Mouse (Mus musculus) embryonic facial prominence, embryonic 15.5 days (tissue): ENCODE results near the gene Itgam. TPM values are rescaled to one million over a fixed set of nuclear protein-coding genes. Genes with fewer than 3 reads are reported as not detected.
"Not testable (repeated sequence)": the region's sequence is repeated elsewhere in the genome, so short reads cannot be mapped to it uniquely, and the experiment has no call there.

Experiments used
- ATAC-seq: fragments of 200-750 bp; cut with Nextera tagmentation; 2 replicates; pipeline ENCODE4 v1.8.0; 2017; ENCODE audit warnings: low read depth, moderate TSS enrichment; ENCODE audit not compliant: insufficient number of reproducible peaks, low FRiP score, low TSS enrichment
- H3K27ac ChIP-seq: fragments of 300-500 bp; sonication (generic); replicated peaks from 2 replicates; pipeline ENCODE4 v1.5.1; 2015; ENCODE audit warnings: mild to moderate bottlenecking, inconsistent platforms
- H3K27me3 ChIP-seq: fragments of 300-500 bp; sonication (generic); 2 replicates; pipeline ENCODE4 v1.6.1; 2015; ENCODE audit warnings: inconsistent platforms
- H3K36me3 ChIP-seq: fragments of 300-500 bp; sonication (generic); 2 replicates; pipeline ENCODE4 v1.6.1; 2015; ENCODE audit warnings: mild to moderate bottlenecking, inconsistent platforms
- H3K4me1 ChIP-seq: fragments of 300-500 bp; sonication (generic); 2 replicates; pipeline ENCODE4 v1.6.1; 2015; ENCODE audit warnings: inconsistent platforms
- H3K4me2 ChIP-seq: fragments of 300-500 bp; sonication (generic); replicated peaks from 2 replicates; pipeline ENCODE4 v1.6.1; 2015; ENCODE audit warnings: mild to moderate bottlenecking, inconsistent platforms
- H3K4me3 ChIP-seq: fragments of 300-500 bp; sonication (generic); replicated peaks from 2 replicates; pipeline ENCODE4 v1.5.1; 2015; ENCODE audit warnings: mild to moderate bottlenecking, inconsistent platforms
- H3K9ac ChIP-seq: fragments of 300-500 bp; sonication (generic); 2 replicates; pipeline ENCODE4 v1.6.1; 2015; ENCODE audit warnings: inconsistent platforms
- H3K9me3 ChIP-seq: fragments of 300-500 bp; sonication (generic); replicated peaks from 2 replicates; pipeline ENCODE4 v1.6.1; 2016; ENCODE audit warnings: inconsistent platforms
- WGBS: fragments of 180-500 bp; shearing (Covaris S2); methylation state at CpG from one replicate; pipeline ENCODE4 v1.1.7; 2015; 5-methylcytosine and 5-hydroxymethylcytosine counted together
- polyA plus RNA-seq: library from polyadenylated mRNA; unstranded; fragments of >200 nt; fragmentation: Nextera tagmentation; extraction: Ambion mirVana; gene quantifications from 2 replicates; pipeline ENCODE4 v1.2.1, GENCODE M21; 2015

Itgam gene
- 1.6 and 1.8 TPM in 2 replicates for polyA plus RNA-seq

DNA sequence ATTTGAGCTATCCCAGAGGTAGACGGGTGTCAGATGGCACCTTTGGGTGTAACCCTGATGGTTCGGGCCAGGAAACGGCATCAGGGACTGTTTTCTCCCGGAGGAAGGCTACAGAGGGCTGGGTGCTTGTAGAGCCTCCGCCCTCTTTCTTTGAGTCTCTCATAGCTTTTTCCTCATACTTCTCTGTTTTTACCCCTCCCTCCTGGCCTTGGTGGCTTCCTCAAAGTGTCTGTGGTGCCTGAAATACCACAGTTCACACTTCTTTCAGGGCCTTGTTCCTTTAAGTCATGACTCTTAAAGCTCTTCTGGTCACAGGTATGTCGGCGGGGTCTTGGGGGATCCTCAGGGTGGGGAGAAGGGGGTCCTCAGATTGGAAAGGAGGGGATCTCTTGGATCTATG is at the start of gene Itgam, which contains the start of gene Gm49368:
Itgam (plus strand) TSS at position 185 of the 400 bp plus-strand sequence.
Gm49368 (plus strand) TSS at position 228 of the 400 bp plus-strand sequence.
- no peak for ATAC-seq
- no peak within 1 kb of the TSS for H3K9ac ChIP-seq
- H3K27me3 ChIP-seq: no peaks in the 10 kb centered on the region
- no peaks in the 10 kb centered on the region for H3K9me3 ChIP-seq
- H3K4me2 ChIP-seq: no peak within 1 kb of the TSS
- no peaks in the 10 kb centered on the region for H3K4me1 ChIP-seq
- no peak within 1 kb of the TSS for H3K27ac ChIP-seq
- WGBS: 84% methylated on average over 7 of the region's 7 CpGs
- no peaks in the 10 kb centered on the region for H3K36me3 ChIP-seq
- H3K4me3 ChIP-seq: no peak within 1 kb of the TSS

DNA sequence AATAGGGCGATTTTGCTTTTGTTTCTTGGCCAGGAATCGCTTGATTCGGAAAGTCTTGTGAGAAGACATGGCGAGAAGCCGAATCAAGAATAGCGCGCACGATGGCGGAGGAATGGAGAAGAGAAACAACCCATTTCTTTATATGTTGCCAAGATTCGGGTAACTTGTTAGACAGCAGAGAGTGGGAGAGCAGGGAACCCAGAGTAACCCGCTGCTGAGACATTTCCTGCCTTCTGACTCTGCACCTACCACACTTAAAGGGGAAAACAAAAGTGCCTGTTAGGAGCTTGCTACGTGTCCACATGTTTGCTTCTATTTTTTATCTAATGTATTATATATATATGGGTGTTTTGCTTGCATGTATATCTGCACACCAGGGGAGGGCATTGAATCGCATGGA is 49.3 kb upstream of the Itgam start:
- Histone ChIP-seq H3K4me2 (no peak overlapping the region), H3K27me3 (no peaks in the 10 kb centered on the region), H3K9me3 (no peaks in the 10 kb centered on the region), H3K4me1 (no peaks in the 10 kb centered on the region), H3K36me3 (no peaks in the 10 kb centered on the region), H3K4me3 (no peak overlapping the region), H3K9ac (no peak overlapping the region), H3K27ac (no peak overlapping the region)
- no peak for ATAC-seq
- 90% methylated on average over 13 of the region's 13 CpGs for WGBS

DNA sequence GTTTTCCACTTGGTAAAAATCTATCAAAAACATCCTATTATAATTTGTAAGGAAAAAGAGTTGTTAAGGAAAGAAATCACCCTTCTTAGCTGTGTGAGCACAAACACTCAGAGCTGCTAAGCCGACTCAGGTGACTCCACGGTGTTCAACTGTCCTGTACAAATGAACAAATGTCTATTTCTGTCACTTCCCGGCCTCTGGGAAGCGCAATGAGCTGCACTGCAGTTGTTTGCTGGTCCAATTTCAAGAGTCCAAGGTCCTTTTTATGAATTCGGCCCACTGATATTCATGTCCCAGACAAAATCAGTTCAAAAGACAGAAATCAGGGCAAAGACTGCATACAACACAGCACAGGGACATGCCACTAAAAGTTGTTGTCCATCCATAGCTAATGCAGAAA is 46.3 kb upstream of the Itgam start:
- H3K4me2 ChIP-seq, H3K36me3 ChIP-seq, H3K4me1 ChIP-seq, H3K27ac ChIP-seq, H3K9ac ChIP-seq, ATAC-seq, H3K9me3 ChIP-seq, H3K27me3 ChIP-seq, H3K4me3 ChIP-seq: not testable (repeated sequence)
- WGBS: 66% methylated on average over 5 of the region's 5 CpGs

DNA sequence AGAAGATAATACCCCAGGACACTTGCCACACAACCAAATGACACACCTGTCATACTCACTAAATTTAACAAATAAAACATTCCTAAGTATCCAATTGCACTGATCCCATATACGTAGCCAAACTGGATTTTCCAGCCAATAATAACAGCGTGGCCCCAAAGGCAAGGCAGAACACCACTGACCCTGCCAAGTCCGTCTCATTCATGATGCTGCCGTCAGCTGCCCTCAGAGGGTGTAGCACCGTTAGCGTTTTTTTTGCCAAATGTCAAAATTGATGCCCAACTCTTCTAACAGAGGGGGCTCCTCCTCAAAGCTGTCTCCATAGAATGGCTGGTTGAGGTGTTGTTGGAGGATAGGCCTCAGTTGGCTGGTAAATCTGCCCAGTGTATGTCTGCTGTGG is 45.8 kb upstream of the Itgam start:
- no peaks in the 10 kb centered on the region for H3K9me3 ChIP-seq
- H3K27me3 ChIP-seq: no peaks in the 10 kb centered on the region
- H3K36me3 ChIP-seq: no peaks in the 10 kb centered on the region
- WGBS: 61% methylated on average over 6 of the region's 6 CpGs
- H3K4me2 ChIP-seq: no peak overlapping the region
- H3K4me1 ChIP-seq: no peaks in the 10 kb centered on the region
- H3K27ac ChIP-seq: no peak overlapping the region
- no peak overlapping the region for H3K9ac ChIP-seq
- H3K4me3 ChIP-seq: no peak overlapping the region
- no peak for ATAC-seq

DNA sequence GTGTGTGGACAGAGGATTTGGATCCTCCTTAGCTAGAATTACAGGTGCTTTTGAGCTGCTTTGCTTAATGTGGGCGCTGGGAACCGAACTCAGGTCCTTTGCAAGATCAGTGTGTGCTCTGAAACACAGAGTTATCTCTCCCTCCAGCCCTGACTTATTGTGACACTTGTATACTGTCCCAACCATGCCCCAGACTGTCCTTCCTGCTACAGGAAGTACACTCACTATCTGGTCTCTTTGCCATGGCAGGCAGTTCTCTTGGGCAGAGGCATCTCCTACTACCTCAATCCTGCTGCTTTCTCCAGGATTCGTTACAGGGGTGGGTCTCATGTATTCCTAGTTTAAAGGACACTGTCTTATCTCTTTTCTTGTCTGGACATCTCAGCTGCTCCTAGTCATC is 44.2 kb upstream of the Itgam start:
- ATAC-seq: no peak
- Histone ChIP-seq H3K27me3 (no peaks in the 10 kb centered on the region), H3K36me3 (no peaks in the 10 kb centered on the region), H3K27ac (no peak overlapping the region), H3K9ac (no peak overlapping the region), H3K9me3 (no peaks in the 10 kb centered on the region), H3K4me2 (no peak overlapping the region), H3K4me3 (no peak overlapping the region), H3K4me1 (no peaks in the 10 kb centered on the region)
- WGBS: 86% methylated on average over 3 of the region's 3 CpGs

DNA sequence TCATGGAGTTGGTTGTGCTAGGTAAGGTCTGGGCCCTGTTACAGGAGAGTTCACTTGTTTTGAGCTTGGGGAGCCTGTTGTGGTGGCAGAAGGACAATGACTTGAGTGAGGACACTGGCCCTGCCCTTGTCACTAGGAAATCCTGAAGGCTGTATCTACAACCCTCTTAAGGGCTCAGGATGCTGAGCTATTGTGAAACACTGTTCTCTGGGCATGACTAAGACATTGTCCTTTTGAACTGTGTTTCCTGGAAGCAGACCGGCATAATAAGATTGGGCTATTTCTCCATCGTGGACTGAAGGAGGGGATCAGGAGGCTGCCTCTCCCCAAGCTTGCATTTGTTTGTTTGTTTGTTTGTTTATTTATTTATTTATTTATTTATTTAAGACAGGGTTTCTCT is 43.3 kb upstream of the Itgam start:
- H3K9me3 ChIP-seq: no peaks in the 10 kb centered on the region
- H3K4me2 ChIP-seq: no peak overlapping the region
- no peak overlapping the region for H3K4me3 ChIP-seq
- H3K4me1 ChIP-seq: no peaks in the 10 kb centered on the region
- no peak overlapping the region for H3K9ac ChIP-seq
- H3K27ac ChIP-seq: no peak overlapping the region
- H3K36me3 ChIP-seq: no peaks in the 10 kb centered on the region
- H3K27me3 ChIP-seq: no peaks in the 10 kb centered on the region
- WGBS: 80% methylated on average over 2 of the region's 2 CpGs
- no peak for ATAC-seq

DNA sequence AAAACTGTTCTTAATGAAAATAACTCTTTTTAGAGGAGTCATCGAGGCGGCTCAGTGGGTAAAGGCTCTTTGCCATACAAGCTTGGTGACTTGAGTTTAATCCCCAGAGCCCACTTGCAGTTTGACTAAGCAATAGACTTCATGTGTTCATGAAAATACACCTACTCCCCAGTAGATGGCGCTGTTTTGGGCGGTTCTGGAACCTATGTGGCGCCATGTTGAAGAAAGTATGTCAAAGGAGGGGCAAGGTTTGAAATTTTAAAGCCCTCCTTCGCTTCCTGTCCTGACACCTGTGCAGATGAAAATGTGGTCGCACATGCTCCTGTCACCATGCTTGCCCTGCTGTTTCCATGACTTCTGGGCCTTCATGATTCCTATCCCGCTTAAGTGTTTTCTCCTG is 39.5 kb upstream of the Itgam start:
- no peaks in the 10 kb centered on the region for H3K9me3 ChIP-seq
- no peak overlapping the region for H3K9ac ChIP-seq
- no peaks in the 10 kb centered on the region for H3K27me3 ChIP-seq
- H3K27ac ChIP-seq: no peak overlapping the region
- no peaks in the 10 kb centered on the region for H3K36me3 ChIP-seq
- H3K4me3 ChIP-seq: no peak overlapping the region
- WGBS: 60% methylated on average over 8 of the region's 8 CpGs
- no peak overlapping the region for H3K4me2 ChIP-seq
- no peak for ATAC-seq
- no peaks in the 10 kb centered on the region for H3K4me1 ChIP-seq

DNA sequence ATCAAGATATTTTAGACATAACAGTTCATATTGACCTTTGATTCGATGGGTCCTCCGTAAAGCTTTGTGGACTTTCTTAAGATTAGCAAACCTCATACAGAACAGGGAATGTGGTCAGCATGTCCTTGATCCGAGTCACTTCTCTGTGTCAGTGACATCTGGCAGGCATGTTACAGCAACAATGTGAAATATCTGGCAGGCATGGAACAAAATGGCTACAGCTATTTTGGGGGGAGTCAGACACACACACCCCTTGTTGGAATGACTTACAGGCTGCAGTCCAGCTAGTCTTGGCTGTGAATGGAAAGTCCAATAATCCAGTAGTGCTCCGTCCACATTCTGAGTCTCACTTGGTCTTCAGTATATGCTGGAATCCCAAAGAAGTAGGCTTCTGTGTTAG is 38.9 kb upstream of the Itgam start:
- WGBS: 81% methylated on average over 4 of the region's 4 CpGs

DNA sequence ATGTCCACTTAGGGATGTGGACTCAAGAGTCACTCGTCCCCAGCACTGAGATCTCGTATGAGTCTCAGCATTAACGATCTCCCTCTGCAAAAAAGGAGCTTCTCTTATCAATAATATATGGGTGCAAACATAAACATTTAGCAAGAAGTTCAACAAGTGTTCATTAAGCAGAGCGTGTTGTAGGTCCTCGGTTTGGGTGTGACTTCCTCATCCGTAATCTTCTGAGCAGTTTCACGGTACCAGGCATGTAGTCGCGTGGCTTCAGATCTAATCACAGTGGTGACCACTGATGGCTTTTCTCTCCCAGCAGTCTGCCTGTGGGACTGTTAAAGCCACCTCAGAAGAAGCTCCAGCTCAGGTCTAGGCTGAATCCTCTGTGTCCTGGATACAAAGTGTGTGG is 38.1 kb upstream of the Itgam start:
- Histone ChIP-seq H3K9ac (no peak overlapping the region), H3K27me3 (no peaks in the 10 kb centered on the region), H3K9me3 (no peaks in the 10 kb centered on the region), H3K4me1 (no peaks in the 10 kb centered on the region), H3K36me3 (no peaks in the 10 kb centered on the region), H3K27ac (no peak overlapping the region), H3K4me2 (no peak overlapping the region), H3K4me3 (no peak overlapping the region)
- ATAC-seq: no peak
- 90% methylated on average over 9 of the region's 9 CpGs for WGBS

More for the DNA sequence above, 38.9 kb upstream of the Itgam start:
- Histone ChIP-seq H3K4me3 (no peak overlapping the region), H3K36me3 (no peaks in the 10 kb centered on the region), H3K4me1 (no peaks in the 10 kb centered on the region), H3K4me2 (no peak overlapping the region), H3K9me3 (no peaks in the 10 kb centered on the region), H3K27ac (no peak overlapping the region), H3K27me3 (no peaks in the 10 kb centered on the region), H3K9ac (no peak overlapping the region)
- no peak for ATAC-seq

DNA sequence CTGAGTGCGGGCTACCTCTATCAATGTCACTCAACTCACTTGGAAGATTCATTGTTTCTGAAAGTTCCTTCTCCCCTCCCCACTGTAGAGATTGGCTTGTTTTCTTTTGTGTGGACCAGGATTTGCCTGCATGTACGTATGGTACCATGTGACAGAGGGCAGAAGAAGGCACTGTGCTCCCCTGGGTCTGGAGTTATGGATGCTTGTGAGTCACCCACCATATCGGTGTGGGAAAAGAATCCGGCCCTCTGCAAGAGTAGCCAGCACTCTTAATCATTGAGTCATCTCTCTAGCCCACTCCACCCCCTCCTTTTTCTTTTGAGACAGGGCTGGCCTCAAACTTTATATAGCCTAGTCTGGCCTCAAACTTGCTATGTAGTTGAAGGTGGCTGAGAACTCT is 37.5 kb upstream of the Itgam start:
- no peak overlapping the region for H3K4me2 ChIP-seq
- H3K9ac ChIP-seq: no peak overlapping the region
- H3K36me3 ChIP-seq: no peaks in the 10 kb centered on the region
- no peak overlapping the region for H3K4me3 ChIP-seq
- no peaks in the 10 kb centered on the region for H3K4me1 ChIP-seq
- H3K27me3 ChIP-seq: no peaks in the 10 kb centered on the region
- no peak for ATAC-seq
- 85% methylated on average over 4 of the region's 4 CpGs for WGBS
- H3K27ac ChIP-seq: no peak overlapping the region
- H3K9me3 ChIP-seq: no peaks in the 10 kb centered on the region

DNA sequence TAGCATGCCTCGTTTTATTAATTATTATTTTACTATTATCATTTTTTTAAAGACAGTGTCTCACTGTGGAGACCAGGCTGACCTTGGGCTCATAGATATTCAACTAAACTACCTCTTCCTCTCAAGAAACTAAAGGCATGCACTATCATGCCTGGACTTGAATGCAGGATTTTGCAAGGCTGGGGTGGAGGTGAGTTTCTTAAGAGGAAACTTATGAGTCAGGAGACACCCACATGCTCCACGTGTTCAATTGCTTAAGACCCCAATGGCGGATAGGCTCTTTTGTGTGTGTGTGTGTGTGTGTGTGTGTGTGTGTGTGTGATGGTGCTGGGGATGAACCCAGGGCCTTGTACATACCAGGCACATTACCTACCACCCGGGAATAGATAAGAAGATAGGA is 37.1 kb upstream of the Itgam start:
- H3K4me1 ChIP-seq: no peaks in the 10 kb centered on the region

DNA sequence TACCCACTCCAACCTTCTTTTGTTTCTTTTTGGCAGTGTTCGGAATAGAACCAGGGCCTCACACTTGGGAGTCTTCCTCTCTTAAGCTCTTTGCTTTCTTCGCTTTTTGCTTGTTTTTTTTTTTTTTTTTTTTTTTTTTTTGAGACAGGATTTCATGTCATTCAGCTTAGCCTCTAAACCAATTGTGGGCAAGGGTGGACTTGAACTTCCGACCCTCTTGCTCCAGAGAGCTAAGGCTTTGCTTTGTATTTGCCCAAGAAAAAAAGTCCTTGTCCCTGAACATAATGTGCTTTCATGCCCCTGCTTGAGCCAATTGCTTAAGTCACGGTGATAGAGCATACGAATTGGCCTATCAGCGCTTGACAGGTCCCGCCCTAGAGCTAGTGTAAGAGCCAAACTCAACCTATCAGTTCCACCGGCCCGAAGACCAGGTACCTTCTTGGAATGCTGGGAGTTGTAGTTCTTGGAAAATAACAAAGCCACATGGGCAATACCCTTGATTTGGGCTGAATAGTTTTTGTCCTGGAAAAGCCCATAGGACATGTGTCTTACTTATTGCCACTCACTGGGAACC is 30.9 kb upstream of the Itgam start:
- Histone ChIP-seq H3K9ac (no peak overlapping the region), H3K36me3 (no peaks in the 10 kb centered on the region), H3K27ac (no peak overlapping the region), H3K4me1 (no peaks in the 10 kb centered on the region), H3K27me3 (no peaks in the 10 kb centered on the region), H3K4me2 (no peak overlapping the region), H3K9me3 (no peaks in the 10 kb centered on the region), H3K4me3 (no peak overlapping the region)
- ATAC-seq: no peak; the same call in 1 of the 2 replicates
- 38% methylated on average over 9 of the region's 9 CpGs for WGBS

More for the DNA sequence above, 37.1 kb upstream of the Itgam start:
- WGBS: 72% methylated on average over 4 of the region's 4 CpGs
- Histone ChIP-seq H3K36me3 (no peaks in the 10 kb centered on the region), H3K9me3 (no peaks in the 10 kb centered on the region), H3K27me3 (no peaks in the 10 kb centered on the region), H3K4me3 (no peak overlapping the region), H3K9ac (no peak overlapping the region), H3K27ac (no peak overlapping the region), H3K4me2 (no peak overlapping the region)
- ATAC-seq: no peak
